Mouse (Mus musculus) v-Abl transformed pro-B cells (cell line): ENCODE data around the gene Slc4a1.

Source experiments
- in situ Hi-C, 2 experiments: fragments of 400-800 bp; cut with MboI; formaldehyde crosslinking; loops; one replicate each; pipeline ENCODE4 v1.15.1; 2025; ENCODE audit not compliant: unreplicated experiment in 2 of 2

Slc4a1 gene

GRCm38 (mm10) chr11:102333061-102333460, 32.9 kb downstream of the Slc4a1 start:
- in situ Hi-C loops: no loop called here

GRCm38 (mm10) chr11:102331806-102332205, 34.2 kb downstream of the Slc4a1 start:
- in situ Hi-C loops: no loop called here

- in situ Hi-C loops: no loop called here
These were observed 36.0 kb downstream of the Slc4a1 start for GRCm38 (mm10) chr11:102330039-102330438.

DNA sequence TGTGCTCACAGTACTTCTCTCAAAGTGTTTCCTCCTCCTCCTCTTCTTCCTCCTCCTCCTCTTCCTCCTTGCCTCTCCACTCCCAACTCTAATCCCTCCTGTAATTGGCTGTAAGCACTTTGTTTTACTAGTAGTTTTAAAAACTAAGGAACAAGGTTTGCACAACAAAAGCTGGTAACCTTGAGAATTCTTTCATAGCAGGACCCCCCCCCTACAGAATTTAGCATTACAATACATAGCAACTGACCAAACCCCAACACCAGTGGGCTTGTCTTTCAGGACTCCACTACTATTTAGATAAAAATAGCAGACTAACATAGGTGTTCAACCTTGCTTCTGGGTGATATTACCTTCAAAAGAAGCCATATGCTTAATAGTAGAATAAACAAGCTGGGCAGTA, 36.5 kb downstream of the Slc4a1 start:
- in situ Hi-C loops: loop anchor here in 1 of 2 experiments (5.0 kb wide), 1 partner anchor 38 kb away; the partner anchor contains the start of gene Slc4a1

- in situ Hi-C loops: loop anchor here in 1 of 2 experiments (5.0 kb wide), 1 partner anchor 39 kb away; the partner anchor contains the start of gene Slc4a1
These were observed 38.2 kb downstream of the Slc4a1 start for GRCm38 (mm10) chr11:102327839-102328238.

DNA sequence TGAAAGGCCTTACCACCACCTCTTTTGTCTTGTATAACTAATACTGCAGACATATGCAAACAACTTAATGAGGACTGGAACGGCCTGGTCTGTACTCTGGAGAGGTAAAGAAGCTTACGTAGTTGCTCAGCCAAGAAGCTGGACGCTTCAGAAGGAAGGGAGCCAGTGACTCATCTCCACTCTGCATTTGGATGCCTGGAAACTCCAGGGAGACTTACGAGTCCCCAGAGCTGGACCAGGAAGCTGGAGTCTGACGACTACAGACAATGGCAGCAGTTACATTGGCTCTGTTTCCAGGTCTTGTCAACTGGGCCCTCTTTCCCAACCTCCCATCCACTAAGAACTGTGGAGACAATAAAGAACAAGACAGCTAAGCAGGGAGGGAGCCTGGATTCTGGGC, 38.8 kb downstream of the Slc4a1 start:
- in situ Hi-C loops: loop anchor here in 1 of 2 experiments (5.0 kb wide), 1 partner anchor 40 kb away; the partner anchor contains the start of gene Slc4a1

- in situ Hi-C loops: no loop called here
These were observed 42.5 kb downstream of the Slc4a1 start for GRCm38 (mm10) chr11:102323516-102323915.

DNA sequence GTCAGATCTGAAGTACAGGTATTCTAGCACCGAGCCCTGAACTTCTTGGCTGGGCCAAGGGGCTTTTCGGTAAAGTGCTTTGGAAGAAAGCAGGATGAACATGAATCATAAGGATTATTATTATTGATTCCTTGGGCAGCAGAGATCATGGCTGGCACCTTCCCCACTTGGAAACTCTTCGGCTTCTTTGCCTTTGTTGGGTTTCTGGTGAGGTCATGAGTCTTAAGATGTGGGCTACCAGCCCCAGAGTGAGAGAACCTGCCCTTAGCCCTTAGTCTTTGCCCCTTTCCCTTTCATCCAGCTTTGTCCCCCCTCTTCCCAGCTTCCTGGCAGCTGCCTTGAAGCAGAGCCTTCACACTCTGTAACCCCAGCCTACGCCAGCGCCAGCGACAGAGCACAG, 44.1 kb downstream of the Slc4a1 start:
- in situ Hi-C loops: no loop called here

DNA sequence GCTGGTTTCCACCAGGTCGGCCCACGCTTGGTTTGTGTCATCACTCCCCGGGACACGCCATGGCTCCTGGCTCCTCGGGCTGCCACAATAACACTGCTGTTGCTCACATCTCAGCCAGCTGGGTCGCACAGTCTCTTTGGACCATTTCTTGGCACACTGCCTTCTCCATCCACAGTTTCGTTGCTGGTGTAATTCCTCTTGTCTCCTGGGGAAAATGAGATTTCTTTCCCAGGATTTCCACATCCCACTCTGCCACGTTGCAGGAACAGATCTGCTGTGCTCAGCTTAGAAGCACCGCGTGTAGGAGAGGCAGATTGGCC, 45.4 kb downstream of the Slc4a1 start:
- in situ Hi-C loops: no loop called here

- in situ Hi-C loops: no loop called here
These were observed 45.9 kb downstream of the Slc4a1 start for GRCm38 (mm10) chr11:102319941-102320685.

DNA sequence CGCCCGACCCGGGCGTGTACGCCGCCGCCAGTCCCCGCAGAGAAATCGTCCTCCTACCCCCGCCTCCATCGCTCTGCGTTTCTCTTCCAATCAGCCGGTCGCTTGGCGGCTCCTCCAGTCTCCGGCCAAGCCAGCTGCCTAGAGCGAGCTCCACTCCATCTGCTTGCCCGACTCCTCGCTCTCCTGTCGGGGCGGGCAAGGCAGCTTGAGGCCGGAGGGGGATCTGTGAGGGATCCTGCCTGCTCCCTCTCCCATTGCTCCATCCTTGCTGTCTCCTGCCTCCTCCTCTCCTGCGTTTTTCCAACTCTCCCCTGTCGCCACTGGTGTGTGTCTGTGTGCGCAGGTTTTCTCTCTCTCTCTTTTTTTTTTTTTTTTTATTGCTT, 46.6 kb downstream of the Slc4a1 start, which contains the start of gene Ubtf:
Ubtf (minus strand) TSS at position 333 of the 383 bp plus-strand sequence.
- in situ Hi-C loops: no loop called here

GRCm38 (mm10) chr11:102318576-102319409, 47.2 kb downstream of the Slc4a1 start:
- in situ Hi-C loops: no loop called here

- in situ Hi-C loops: no loop called here
These were observed 48.0 kb downstream of the Slc4a1 start for GRCm38 (mm10) chr11:102317901-102318575.

DNA sequence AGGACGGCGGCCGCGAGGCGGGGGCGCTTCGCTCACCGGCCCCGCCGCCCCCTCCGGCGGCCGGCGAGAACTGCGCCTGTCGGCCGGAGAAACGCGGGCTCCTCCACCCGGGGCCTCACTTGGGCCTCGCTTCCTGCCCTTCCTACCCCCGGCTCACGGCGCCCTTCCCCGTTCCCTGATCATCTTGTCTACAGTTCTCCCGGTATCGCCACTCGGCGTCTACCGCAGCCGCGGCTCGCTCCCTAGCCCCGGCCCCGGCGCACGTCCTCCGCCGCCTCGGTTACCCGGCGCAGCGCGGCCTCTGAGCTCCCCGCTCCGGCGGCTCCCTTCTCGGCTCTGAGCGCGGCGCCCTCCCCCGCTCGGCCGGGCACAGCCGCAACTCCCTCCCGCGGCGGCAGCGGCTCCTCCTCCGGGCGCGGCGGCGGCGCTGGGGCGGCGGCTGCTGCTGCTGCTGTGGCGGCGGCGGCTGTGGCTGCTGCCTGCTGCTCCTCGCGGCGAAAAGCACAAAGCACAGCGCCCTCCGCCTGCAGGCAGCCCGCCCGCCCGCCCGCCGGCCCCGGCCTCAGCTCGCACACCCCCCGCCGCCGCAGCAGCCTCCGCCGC, 48.6 kb downstream of the Slc4a1 start:
- in situ Hi-C loops: no loop called here

DNA sequence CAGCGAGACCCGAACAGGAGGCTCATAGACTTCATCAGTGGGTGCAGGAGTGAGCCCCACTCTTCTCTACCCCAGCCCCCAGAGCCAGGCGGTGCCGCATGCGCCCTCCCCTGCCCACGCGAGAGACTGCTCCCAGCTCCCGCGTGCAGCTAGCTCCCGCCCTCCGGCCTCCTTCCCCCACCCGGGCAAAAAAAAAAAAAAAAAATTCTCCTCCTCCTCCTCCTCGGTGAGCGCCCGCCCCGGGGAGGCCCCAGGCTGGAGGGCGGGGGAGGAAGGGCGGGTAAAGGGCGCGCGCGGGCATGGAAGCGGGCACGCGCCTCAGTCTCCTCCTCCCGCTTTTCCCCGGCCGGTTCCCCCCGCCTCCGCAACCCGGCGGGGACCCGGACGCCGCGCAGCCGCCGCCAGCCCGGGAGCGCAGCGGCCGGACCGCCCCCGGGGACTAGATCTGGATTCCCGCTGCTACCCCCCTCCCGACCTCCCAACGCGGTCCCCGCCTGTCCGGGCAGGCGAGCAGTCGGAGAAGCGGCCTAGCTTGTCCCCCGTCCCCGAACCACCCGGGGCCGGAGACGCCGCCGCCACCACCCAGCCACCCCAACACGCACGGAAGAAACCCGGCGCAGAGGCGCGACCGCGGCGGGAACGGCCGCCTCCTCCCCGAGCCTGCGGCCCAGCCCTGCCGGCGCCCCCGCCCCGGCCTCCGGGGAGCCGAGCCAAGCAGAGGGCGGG, 49.3 kb downstream of the Slc4a1 start:
- in situ Hi-C loops: no loop called here

DNA sequence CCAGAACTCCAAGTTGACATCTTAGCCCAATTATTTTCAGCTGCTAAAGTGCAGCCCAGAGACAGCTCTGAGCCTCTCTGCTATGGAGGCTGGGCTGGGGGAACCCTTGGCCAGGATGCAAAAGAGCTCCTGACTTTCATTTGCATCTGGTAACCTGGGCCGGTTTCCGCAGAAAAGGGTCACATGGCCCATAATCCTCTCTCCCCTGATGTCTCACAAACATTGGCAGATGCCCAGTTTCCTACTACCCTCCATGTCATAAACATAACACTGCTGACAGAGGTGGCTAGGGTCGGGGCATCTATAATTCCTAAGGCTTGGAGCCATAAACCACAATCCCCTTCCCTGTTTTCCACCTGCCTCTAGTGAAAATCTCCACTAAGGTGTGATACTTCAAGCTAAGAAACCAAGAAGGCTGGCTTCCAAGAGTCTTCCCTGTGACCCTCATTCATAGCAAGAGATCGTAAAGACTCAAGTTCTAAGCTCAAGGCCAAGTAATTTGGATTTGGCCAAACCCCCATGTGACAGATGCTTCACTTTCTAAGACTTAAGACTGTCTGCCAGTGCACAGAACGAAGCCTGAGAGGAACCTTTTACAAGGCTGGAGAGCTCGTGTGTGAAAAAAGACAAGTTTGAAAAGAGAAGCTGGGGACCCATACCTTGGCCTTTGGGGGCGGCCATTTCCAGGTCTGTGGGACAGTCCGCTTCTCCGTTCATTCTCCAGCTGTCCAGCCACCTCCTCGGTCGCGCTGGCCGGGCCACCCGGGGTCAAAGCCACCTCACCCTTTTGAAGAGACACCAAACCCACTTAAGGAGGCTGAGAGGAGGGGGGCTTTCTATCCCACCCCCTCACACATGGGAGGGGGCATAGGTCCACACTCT, 50.1 kb downstream of the Slc4a1 start:
- in situ Hi-C loops: no loop called here

- in situ Hi-C loops: no loop called here
These were observed 51.7 kb downstream of the Slc4a1 start for GRCm38 (mm10) chr11:102314321-102314720.

DNA sequence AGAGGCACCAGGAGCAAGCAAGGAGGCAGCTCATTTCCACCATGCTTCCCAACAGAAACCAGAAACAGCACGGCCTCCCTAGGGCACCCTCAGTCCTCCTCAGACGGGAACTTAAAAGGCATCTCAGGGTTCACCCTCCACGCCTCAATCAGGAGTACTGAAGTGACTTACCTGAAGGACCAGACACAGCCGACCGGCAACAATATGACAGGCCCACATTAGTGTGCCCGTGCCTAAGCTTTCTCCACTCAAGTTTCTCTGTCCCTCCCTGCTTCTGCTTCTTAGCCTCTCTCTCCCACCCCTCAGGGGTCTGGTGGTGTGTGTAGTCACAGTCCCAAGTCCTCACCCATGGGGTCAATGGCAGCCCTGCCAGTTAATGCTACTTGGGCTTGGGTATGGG, 53.4 kb downstream of the Slc4a1 start:
- in situ Hi-C loops: no loop called here

- in situ Hi-C loops: no loop called here
These were observed 54.0 kb downstream of the Slc4a1 start for GRCm38 (mm10) chr11:102311966-102312365.
